Mouse (Mus musculus) adrenal gland, postnatal 10 days (tissue): ENCODE data around the gene Fam120c. TPM values are rescaled to one million over a fixed set of nuclear protein-coding genes. Genes with fewer than 3 reads are reported as not detected.

Experiments
- DNase-seq: peaks from one replicate; pipeline ENCODE4 v3.0.0; 2021; ENCODE audit warnings: mixed read lengths
- total RNA-seq, 2 experiments: library from RNA; stranded (reverse); gene quantifications; 2 replicates each; pipeline ENCODE4 v1.2.3; 2021

Gene Fam120c
- total RNA-seq, 2 experiments from 2014 or later, result 9.9 to 13.3 TPM

DNA sequence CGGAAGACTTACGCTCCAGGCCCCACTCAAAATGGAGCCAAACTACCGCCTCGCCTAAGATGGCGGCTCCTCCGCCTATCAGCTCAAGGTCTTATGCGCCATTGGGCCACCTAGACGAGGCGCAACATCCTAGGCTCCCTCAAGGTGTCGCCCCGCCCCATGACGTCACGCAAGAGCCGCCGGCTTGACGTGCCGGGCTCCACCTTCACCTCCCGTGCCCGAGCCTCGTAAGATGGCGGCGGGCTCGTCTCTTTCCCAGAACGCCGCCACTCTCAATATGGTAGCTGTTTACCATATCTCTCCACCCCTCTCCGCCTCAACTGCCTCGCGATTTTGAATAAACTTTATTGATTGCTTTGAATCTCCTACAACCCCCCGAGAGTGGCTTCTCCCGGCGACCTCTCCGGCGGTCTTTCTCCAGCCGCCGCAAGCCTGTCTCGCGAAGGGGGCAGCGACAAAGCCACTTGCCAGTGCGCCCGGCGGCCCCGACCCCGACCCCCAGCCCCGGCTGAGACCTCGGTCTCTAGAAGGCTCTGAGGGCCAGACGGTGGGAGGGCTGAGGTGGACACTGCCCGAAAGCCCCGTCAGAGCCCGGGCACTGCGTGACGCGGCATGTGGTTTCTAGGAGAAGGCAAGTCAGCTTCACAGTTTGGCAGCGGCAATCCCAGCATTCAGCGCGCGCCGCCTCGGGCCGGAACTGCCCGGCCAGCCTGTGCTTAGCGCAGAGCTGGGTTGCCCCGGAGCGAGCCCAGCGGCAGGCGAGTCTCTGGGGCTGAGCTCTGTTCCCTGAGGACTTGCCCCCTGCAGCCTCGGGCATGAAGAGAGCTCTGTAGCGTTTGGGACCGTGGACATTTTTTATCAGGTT lies 176.7 kb downstream of the Fam120c start, which contains the start of gene Phf8:
Gene Phf8, plus strand, starts transcription at position 215 of the 865 bp plus-strand sequence.
- peak; percentile 96 for DNase-seq

Other genes starting within 250 kb of the Fam120c start
- gene Tsr2, start 247.6 kb upstream of the Fam120c start, total RNA-seq, result 10 to 100 TPM; 26.0 to 32.0 TPM
- 1 to 10 TPM; 1.7 to 2.1 TPM for gene Wnk3, start 146.1 kb upstream of the Fam120c start, total RNA-seq
- gene Phf8, start 176.5 kb downstream of the Fam120c start, total RNA-seq, result 10 to 100 TPM; 22.9 to 26.2 TPM